Mouse (Mus musculus) G1E (cell line): ENCODE data around the gene Vasn.

Source experiments
- CTCF ChIP-seq: IDR thresholded peaks from 2 replicates; pipeline ENCODE4 v1.5.1; 2012; ENCODE audit warnings: low read depth, low read length, inconsistent platforms, mixed read lengths
- GATA1 ChIP-seq: IDR thresholded peaks from 2 replicates; pipeline ENCODE4 v1.6.1; 2012; ENCODE audit warnings: borderline replicate concordance, low read length, inconsistent platforms, mixed read lengths
- TAL1 ChIP-seq: conservative IDR thresholded peaks from 2 replicates; pipeline ENCODE4 v1.6.1; 2012; ENCODE audit warnings: low read depth, low read length, inconsistent platforms, mixed read lengths

- no peak for TF ChIP-seq CTCF
- no peak for TF ChIP-seq TAL1
- no peak for TF ChIP-seq GATA1
Observed at GRCm38 (mm10) chr16:4611193-4611592, 28.5 kb upstream of the Vasn start.
